Mouse (Mus musculus) myocyte (in vitro differentiated cells): ENCODE measurements around the gene Dhps.

ENCODE experiments used
- E2F4 ChIP-seq: IDR thresholded peaks from one replicate; pipeline ENCODE4 v1.6.1; 2011; ENCODE audit warnings: mild to moderate bottlenecking, control low read depth, moderate library complexity; ENCODE audit not compliant: insufficient read depth
- MYOG ChIP-seq, 3 experiments: IDR thresholded peaks; one replicate each; pipeline ENCODE4 v1.6.1; 2011; ENCODE audit warnings: control low read depth in 2 of 3, low read depth in 2 of 3, mild to moderate bottlenecking in 2 of 3; ENCODE audit not compliant: insufficient read length in 2 of 3, control insufficient read depth in 1 of 3, insufficient read depth in 1 of 3
- POLR2A ChIP-seq: IDR thresholded peaks from one replicate; pipeline ENCODE4 v1.6.1; 2011; ENCODE audit warnings: low read depth, mild to moderate bottlenecking, control low read depth, moderate library complexity; ENCODE audit not compliant: insufficient read length
- POLR2AphosphoS2 ChIP-seq: IDR thresholded peaks from one replicate; pipeline ENCODE4 v1.6.1; 2011; ENCODE audit warnings: low read depth, control low read depth; ENCODE audit not compliant: insufficient read length
- TCF12 ChIP-seq: IDR thresholded peaks from one replicate; pipeline ENCODE4 v1.6.1; 2011; ENCODE audit warnings: mild to moderate bottlenecking, control low read depth; ENCODE audit not compliant: poor library complexity, insufficient read depth, severe bottlenecking

DNA sequence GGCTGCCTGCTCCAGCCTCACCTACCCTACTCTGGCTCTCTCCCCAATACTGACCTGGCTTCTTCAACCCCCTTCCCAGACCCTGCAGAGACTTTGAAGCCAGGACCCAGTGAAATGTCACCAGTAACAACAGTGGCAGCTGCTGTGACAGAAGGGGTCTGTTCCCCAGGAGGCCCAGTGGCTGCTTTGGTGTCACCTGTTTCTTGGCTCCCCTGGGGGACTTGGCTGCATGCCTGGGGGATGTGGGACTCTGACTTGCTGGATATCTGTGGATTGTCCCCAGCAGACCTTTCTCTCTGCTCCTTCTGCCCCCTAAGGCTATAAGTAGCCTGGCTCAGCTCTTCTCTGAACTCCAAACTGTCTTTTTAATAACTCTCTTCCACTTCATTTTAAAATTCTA is 3.6 kb upstream of the Dhps start, which contains the start of gene Gm5741:
- TF ChIP-seq E2F4 = no peak
- no peak for TF ChIP-seq POLR2A
- no peak for TF ChIP-seq POLR2AphosphoS2
- no peak for TF ChIP-seq TCF12
- no peak for TF ChIP-seq MYOG (IDR thresholded peaks at IDR 0.05; ENCODE audit: control insufficient read depth in 1 of 3, insufficient read depth in 1 of 3, insufficient read length in 2 of 3, low read depth in 2 of 3)
